Mouse (Mus musculus) brain, embryonic 14.5 days (tissue): ENCODE results near the gene Nudt15.
"Not testable (repeated sequence)": the region's sequence is repeated elsewhere in the genome, so short reads cannot be mapped to it uniquely, and the experiment has no call there.

Experiments
- CTCF ChIP-seq: fragments of 200-500 bp; IDR thresholded peaks from 2 replicates; pipeline ENCODE4 v1.5.1; 2012; ENCODE audit warnings: inconsistent platforms, mild to moderate bottlenecking, moderate library complexity, borderline replicate concordance; ENCODE audit not compliant: insufficient read depth, insufficient read length; ENCODE audit errors: extremely low read depth
- POLR2A ChIP-seq: fragments of 200-500 bp; IDR thresholded peaks from 2 replicates; pipeline ENCODE4 v1.6.1; 2012; ENCODE audit warnings: mild to moderate bottlenecking, inconsistent platforms, borderline replicate concordance; ENCODE audit not compliant: poor library complexity, insufficient read depth, insufficient read length, severe bottlenecking; ENCODE audit errors: extremely low read depth

DNA sequence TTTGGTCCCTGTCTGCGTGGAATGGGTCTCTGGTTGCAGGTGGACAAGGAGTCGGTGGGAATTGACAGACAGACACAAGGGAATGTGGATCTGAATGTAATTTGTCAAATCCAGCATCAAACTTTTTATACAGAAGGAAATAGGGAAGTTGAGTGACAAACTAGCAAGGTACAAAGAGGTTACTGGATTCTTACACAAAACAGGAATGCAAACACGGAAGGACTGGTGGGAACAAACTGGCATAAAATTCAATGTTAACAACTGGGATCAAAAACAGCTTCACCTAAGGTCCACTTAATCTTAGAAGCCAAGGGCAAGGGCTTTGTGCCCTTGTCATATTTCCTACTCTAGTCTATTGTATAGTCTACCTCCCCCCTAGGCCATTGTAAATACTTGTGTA, 19.4 kb downstream of the Nudt15 start:
- not testable (repeated sequence) for TF ChIP-seq POLR2A, CTCF
